Mouse (Mus musculus) heart, adult 2 months (tissue): Measurements from ENCODE around the gene Dnajb13.

Experiments
- CTCF ChIP-seq: fragments of 200-600 bp; IDR thresholded peaks from 2 replicates; pipeline ENCODE4 v1.8.1; 2022; ENCODE audit warnings: antibody characterized with exemption, mild to moderate bottlenecking, moderate library complexity
- POLR2A ChIP-seq: fragments of 200-500 bp; IDR thresholded peaks from 2 replicates; pipeline ENCODE4 v1.6.1; 2011; ENCODE audit warnings: mild to moderate bottlenecking, low read depth, low read length, control low read depth; ENCODE audit not compliant: insufficient read depth

DNA sequence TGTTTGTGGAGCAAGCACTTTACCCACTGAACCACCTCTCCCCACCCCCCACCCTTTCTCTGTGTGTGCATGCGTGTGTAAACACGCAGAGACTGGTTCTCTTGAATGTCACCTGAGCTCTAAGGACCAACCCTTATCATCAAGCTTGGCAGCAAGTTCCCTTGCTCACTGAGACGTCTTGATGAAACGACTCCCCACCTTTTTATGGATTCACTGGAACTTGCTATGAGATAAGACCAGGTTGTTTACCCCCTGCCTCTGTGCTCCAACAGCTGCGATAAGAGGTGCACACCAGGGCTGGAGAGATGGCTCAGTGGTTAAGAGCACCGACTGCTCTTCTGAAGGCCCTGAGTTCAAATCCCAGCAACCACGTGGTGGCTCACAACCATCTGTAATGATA lies 5.4 kb upstream of the Dnajb13 start:
- no peak for TF ChIP-seq CTCF
- no peak for TF ChIP-seq POLR2A
